Mouse (Mus musculus): ENCODE data around the gene Slc7a5. TPM values are rescaled to one million over a fixed set of nuclear protein-coding genes. Genes with fewer than 3 reads are reported as not detected.

The Slc7a5 gene
- total RNA-seq, 2 experiments from 2014 or later: 21.5 to 24.5 TPM

GRCm38 (mm10) chr8:121906542-121907512 is 667 bp downstream of the Slc7a5 start:
- peak; percentile 37 for DNase-seq

GRCm38 (mm10) chr8:121905864-121906263 is 1.6 kb downstream of the Slc7a5 start:
- DNase-seq: no peak

DNA sequence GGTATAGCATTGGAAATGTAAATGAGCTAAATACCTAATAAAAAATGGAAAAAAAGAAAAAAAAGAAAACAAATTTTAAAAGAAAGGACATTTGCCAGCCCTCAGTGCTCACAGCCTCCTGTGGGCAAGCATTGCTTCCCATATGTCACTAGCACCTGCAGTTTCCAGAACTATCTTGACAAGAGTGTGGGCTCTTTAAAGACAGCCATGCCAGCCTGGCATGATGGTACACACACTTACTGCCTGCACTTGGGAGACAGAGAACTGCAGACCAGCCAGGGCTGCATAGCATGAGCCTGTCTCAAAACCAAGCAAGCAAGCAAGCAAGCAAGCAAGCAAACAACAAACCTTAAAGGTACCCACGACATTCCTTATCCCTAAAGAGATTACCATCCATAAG is 2.1 kb downstream of the Slc7a5 start:
- no peak for DNase-seq

DNA sequence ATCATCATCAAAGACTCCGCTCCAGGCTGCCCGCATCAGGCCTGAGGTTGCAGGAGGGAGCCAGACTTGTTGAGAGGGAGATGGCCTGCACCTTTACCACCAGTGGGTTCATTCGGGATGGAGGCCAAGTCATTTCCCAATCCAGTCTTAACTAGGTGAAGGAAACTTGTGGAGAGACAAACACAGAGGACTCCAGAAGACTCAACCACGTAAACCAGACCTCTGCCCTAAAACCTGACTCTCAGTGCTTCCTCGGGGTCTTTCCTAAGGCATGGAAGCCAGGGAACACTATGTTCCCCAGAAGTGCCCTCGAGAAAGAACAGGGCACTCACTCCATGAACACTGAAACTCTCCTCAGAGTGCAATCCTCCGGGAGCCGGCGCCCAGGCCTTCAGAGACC is 2.5 kb downstream of the Slc7a5 start:
- no peak for DNase-seq

GRCm38 (mm10) chr8:121903977-121904376 is 3.5 kb downstream of the Slc7a5 start:
- DNase-seq: no peak

DNA sequence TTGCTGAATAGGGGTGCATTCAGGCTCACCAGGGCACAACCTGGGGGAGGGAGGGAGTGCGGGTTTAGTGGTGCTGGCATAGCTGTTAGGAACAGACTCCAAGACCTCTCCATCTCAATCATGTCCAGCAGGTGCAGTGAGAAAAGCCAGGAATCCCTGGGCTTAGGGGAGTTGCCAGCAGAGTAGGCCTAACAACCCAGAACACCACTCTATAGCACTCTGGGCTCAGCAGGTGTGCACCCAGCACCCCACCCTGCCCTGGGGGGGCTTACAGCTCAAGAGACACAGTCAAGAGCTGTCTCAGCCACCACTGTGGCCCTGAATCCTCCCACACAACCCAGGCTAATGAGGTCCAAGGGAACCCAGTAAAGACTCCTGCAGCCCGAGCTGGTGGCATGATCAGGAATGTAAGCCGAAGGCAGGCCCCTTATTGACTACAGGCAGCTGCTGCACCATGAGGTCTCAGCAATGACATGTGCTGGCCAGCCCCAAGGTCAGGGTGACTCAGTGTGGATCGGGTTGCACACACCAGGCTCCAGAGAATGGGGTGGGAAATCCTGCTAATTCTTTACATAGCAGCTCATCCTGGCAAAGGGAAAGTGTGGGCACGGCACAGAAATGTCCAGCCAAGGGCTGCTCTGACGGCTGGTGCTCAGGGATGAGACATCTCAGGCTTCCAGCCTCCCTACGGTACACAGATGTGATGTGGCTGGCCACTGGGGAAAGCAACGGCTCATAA is 5.8 kb downstream of the Slc7a5 start:
- DNase-seq: peak; percentile 46

DNA sequence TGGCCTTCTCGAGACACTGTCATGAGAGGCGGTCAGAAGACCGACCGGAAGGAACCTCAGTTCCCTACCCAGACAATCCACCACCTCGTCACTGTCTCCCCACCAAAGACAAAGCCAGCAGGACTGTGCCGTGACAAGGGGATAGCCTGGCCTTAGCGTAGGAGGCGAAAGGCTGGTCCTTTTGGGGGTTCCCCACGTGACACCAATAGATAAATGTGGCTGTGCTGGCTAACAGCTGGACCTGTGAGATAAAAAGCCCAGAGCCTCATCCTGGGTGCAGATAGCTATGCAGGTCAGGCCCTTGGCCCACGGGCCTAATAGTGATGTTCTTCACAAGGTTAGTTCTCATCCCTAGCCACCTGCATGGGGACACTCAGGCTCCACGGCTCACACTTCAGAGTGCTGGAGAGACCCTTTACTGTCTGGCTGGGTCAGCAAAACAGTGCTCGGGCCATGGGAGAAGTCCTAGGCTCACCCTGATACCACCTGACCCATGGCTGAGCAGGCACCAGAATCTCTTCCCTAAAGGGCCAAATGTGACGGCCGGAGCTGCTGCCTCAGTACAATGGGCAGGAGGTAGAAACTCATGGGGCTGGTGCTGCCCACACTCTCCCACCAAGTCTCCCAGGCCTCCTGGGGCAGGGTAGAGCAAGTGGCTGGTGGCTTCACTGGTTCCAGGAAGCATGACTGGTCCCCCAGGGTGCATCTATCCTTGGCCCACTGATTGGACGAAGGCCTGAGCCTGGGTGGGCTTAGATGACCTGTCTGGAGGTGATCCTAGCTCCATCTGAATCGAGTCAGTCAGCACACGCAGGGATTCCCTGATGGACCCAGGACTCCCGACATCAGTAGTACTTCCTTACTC is 8.1 kb downstream of the Slc7a5 start:
- no peak for DNase-seq

DNA sequence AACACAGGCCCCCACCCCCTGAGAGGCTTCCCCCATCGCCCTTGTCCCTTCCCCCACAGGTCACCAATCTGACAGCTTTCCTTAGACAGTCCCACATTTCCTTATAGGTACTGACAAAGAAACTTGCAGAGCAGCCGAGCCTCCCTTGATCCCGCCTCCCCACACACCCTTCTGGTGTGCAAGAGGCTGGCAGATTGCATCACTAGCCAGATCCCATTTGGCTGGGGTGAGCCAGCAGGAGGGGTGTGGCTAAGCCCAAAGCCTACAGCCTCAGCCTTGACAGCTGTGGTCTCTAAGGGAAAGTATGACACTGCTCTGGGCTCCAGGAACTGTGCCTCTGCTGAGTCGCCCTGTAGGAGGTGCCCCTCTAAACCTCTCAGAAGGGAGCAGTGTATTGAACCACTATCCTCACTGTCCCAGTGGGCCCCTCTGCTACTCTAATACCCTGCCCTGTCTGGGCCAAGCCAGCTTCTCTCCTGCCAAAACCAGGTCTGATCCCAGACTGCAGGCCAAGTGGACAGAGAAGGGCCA is 9.0 kb downstream of the Slc7a5 start:
- DNase-seq: peak; percentile 77

DNA sequence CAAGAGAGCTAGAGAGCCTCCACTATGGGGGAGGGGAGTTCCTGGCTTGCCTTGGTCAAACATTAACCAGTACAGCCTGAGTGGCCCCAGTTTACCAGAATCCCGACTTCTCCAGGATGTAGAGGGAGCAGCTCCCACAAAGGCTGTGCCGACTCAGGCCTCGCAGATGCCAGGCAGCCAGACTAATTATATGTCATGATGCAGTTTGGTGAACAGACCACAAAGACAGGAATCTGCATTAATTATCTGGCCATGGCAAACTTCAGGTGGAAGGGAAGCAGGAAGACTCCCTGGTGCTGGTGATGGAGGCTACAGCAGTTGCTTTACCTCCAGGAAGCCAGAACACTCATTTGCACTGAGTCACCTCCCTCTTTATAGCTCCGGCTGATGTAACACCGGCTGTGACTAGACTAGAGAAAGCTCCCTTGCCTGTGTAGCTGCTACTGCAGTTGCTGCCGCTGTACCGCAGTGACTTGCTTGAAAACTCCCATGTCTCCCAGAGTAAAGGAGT is 9.6 kb downstream of the Slc7a5 start:
- peak; percentile 44 for DNase-seq

DNA sequence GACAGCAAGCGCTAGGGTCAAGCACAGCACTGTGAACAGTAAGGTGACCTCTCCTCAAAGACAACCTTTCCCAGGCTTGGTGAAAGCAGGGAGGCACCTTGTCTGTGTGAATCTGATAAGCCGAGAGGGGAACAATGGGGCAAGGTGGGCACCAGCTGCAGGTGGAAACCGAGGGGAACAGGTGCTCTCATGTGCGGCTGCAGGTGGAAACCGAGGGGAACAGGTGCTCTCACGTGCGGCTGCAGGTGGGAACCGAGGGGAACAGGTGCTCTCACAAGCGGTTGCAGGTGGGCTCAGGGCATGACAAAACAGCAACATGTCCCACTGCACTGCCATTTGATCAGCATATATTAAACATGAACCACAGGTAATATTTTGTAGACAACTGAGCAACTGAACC is 10.3 kb downstream of the Slc7a5 start:
- no peak for DNase-seq

- no peak for DNase-seq
Observed at GRCm38 (mm10) chr8:121896476-121897145, 10.9 kb downstream of the Slc7a5 start.

GRCm38 (mm10) chr8:121895910-121896309 is 11.6 kb downstream of the Slc7a5 start:
- no peak for DNase-seq

- no peak for DNase-seq
Observed at GRCm38 (mm10) chr8:121892875-121893274, 14.6 kb downstream of the Slc7a5 start.

DNA sequence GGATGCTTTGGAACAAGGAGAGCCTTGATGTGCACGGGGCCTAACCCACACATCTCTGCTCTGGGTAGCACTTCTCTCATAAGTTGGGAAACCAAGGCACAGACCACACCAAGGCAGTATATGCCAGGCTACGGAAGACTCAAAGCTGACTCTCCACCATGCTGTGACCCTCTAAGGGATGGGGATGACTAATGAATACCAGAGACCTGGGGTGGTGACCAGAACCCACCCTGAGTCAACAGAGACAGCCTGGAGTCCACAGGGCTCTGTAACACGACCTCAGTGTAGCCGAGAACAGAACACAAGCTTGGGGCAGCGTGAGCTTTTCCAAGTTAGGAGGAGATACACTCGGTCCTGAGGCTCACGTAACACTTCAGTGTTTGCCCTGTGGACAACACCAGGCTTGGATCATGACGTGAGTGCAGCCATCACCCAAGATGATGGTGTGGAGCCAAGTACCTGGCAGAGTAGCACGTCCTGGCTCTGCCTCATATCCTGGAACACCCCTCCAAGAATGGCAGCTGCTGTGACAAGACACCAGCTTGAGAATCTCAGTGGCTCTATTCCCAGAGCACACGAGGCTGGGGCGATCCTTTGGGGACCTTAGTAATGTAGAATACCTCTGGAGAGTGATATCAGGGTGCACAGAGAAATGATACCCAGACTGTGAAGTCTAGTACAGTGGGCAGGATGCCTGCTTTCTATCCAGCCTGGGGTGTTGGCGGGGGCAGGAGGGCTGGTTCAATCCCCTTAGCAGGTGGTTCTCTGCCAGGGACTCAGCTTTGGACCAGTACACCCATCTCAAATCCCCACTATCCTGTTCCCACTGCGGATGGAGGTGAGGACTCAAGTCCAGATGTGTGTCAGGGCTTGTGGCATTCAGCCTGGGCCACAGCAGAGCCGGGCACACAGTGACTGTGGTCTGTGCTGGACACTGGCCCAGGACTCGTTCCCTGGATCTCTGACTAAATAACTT is 17.4 kb downstream of the Slc7a5 start:
- DNase-seq: no peak

- no peak for DNase-seq
Observed at GRCm38 (mm10) chr8:121889317-121889716, 18.2 kb downstream of the Slc7a5 start.

DNA sequence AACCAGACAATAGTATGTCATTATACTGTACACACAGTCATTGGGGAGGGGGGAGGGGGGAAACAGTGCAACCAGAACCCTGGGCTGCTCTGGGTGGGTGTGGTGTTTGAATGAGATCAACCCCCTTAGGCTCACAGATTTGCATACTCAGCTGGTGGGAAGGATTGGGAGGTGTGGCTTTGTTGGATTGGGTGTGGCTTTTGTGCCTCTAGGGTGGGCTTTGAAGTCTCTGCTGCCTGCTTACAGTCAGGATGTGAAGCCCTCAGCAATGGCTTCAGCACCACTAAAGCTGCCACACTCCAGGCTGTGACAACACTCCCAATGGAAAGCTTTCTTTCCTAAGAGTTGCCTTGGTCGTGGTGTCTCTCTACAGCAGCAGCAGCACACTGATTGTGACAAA is 19.9 kb downstream of the Slc7a5 start:
- DNase-seq: no peak

DNA sequence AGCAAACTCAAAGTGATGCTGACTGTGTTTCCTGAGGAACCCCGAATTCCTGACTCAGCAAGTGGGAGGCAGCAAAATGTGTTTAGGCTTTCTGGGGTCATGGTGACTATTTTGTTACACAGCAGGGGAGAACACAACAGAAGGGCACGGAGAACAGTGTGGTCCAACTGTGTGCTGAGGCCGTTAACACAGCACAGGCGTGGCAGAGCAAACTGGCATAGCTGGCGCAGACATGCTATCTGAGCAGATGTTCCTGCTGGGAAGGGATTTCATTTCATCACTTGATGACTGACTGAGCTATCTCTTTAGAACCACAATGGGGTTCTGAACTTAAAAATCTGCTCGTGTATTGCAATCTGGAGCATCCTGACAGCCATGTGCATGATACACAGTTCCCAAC is 22.1 kb downstream of the Slc7a5 start:
- no peak for DNase-seq

- DNase-seq: no peak
Observed at GRCm38 (mm10) chr8:121885001-121885400, 22.5 kb downstream of the Slc7a5 start.

DNA sequence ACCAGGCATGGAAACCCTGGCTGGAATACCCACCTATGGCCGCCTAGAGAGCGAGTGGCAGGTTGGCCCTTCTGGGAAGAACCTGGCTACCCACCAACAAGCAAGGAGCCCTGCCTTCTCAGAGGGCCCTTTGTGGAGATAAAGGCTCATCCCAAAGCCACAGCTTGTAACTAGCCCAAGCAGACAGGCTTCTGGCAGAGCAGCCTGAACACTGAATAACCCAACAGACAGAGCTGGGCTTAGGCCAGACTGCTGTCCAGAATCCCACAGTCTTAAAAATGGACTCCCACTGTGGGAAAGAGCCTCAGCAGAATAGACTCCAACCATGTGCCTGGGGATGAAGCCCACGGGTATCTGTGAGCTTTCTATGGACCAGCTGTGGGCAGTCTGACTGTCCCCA is 23.3 kb downstream of the Slc7a5 start:
- DNase-seq: no peak

DNA sequence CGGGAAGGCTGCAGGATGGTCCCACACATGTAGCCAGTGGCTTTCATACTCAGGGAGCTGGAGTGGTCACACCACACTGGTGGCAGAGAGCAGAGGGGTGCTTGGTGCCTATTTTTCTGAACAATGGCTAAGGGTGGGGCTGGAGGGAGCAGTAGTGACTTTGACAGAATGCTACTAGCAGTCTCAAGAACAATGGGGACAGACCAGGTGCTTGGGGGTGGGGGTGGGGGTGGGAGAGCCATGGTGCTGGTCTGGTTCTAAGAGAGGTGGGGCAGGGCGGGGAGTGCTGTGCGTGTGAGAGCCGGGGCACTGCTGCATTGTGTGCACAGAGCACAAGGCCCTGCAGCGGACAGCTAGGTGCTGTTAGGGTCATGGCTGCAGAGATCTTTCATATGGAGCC is 25.6 kb downstream of the Slc7a5 start:
- no peak for DNase-seq
